Mouse (Mus musculus) embryonic fibroblast, embryonic 13.5 days (primary cell): ENCODE results near the gene Cxcl10. TPM values are rescaled to one million over a fixed set of nuclear protein-coding genes. Genes with fewer than 3 reads are reported as not detected.

Experiments
- H3K27ac ChIP-seq: 2 replicates; pipeline ENCODE4 v1.5.1; 2012; ENCODE audit warnings: low read length, control low read depth, inconsistent platforms; ENCODE audit not compliant: insufficient read depth
- H3K4me1 ChIP-seq: 2 replicates; pipeline ENCODE4 v1.6.1; 2011; ENCODE audit warnings: low read length; ENCODE audit not compliant: control insufficient read depth, insufficient read depth
- H3K4me3 ChIP-seq: 2 replicates; pipeline ENCODE4 v1.5.1; 2011; ENCODE audit warnings: mild to moderate bottlenecking, control low read depth, low read length; ENCODE audit not compliant: insufficient read depth
- CTCF ChIP-seq: IDR thresholded peaks from 2 replicates; pipeline ENCODE4 v1.5.1; 2011; ENCODE audit warnings: mild to moderate bottlenecking, control low read depth, low read length, moderate library complexity, borderline replicate concordance; ENCODE audit not compliant: insufficient read depth
- POLR2A ChIP-seq: IDR thresholded peaks from 2 replicates; pipeline ENCODE4 v1.6.1; 2011; ENCODE audit warnings: low read depth, mild to moderate bottlenecking, control low read depth, low read length, moderate library complexity
- polyA plus RNA-seq: library from polyadenylated mRNA; stranded (reverse); fragments of >200 nt; gene quantifications from 2 replicates; pipeline ENCODE4 v1.2.4, GENCODE M21; 2011; ENCODE audit warnings: low read depth; ENCODE audit not compliant: missing spikeins, insufficient read length

The Cxcl10 gene
- polyA plus RNA-seq, 1 experiment = 6.1 TPM

GRCm38 (mm10) chr5:92304291-92304690, 44.4 kb downstream of the Cxcl10 start:
- 0 out of 2 replicates have a peak, but pooled peaks cover 2% of the 10 kb centered on the region for H3K4me1 ChIP-seq
- TF ChIP-seq POLR2A = no peak
- no peak for TF ChIP-seq CTCF
- H3K27ac ChIP-seq = no peak overlapping the region
- no peak overlapping the region for H3K4me3 ChIP-seq

- H3K27ac ChIP-seq = no peak overlapping the region
- no peak overlapping the region for H3K4me3 ChIP-seq
- TF ChIP-seq POLR2A = no peak
- no peak for TF ChIP-seq CTCF
- H3K4me1 ChIP-seq = no peaks in the 10 kb centered on the region
Observed at GRCm38 (mm10) chr5:92302149-92302840, 46.4 kb downstream of the Cxcl10 start.

Other genes starting within 250 kb of the Cxcl10 start
- gene Uso1, start 211.0 kb downstream of the Cxcl10 start, polyA plus RNA-seq = 101 and 103 TPM in 2 replicates
- 11.4 and 25.4 TPM in 2 replicates for gene U90926, start 133.5 kb downstream of the Cxcl10 start, polyA plus RNA-seq
- not detected in 2 replicates for gene Ppef2, start 92.6 kb downstream of the Cxcl10 start, polyA plus RNA-seq
- gene Naaa, start 70.7 kb downstream of the Cxcl10 start, polyA plus RNA-seq = 20.4 and 25.8 TPM in 2 replicates
- gene Sdad1, start 38.4 kb downstream of the Cxcl10 start, polyA plus RNA-seq = 30.0 and 31.7 TPM in 2 replicates
- gene Cxcl9, start 20.8 kb downstream of the Cxcl10 start, polyA plus RNA-seq = 0.17 and 0.23 TPM in 2 replicates
- gene Art3, start 17.1 kb downstream of the Cxcl10 start, polyA plus RNA-seq = not detected in 2 replicates
- gene Nup54, start 86.3 kb upstream of the Cxcl10 start, polyA plus RNA-seq = 31.6 and 44.3 TPM in 2 replicates
- gene Scarb2, start 157.9 kb upstream of the Cxcl10 start, polyA plus RNA-seq = 67.1 and 79.3 TPM in 2 replicates
- gene Fam47e, start 206.2 kb upstream of the Cxcl10 start, polyA plus RNA-seq = not detected in 2 replicates